Mouse (Mus musculus) MN1 (cell line): ENCODE results near the gene Tmem30c.
"Not testable (repeated sequence)": the region's sequence is repeated elsewhere in the genome, so short reads cannot be mapped to it uniquely, and the experiment has no call there.

Experiments
- DNase-seq: peaks from one replicate; pipeline ENCODE4 v3.0.0-alpha.2; 2016; ENCODE audit warnings: low spot score

Gene Tmem30c

GRCm38 (mm10) chr16:57231937-57232310 lies 60.7 kb downstream of the Tmem30c start:
- not testable (repeated sequence) for DNase-seq

- peak; percentile 96 for DNase-seq
Measured at GRCm38 (mm10) chr16:57231089-57231936, 61.4 kb downstream of the Tmem30c start, which contains the start of gene Tbc1d23. TSS of gene Tbc1d23 (minus strand) at chr16:57231504.

GRCm38 (mm10) chr16:57226444-57226843 lies 66.2 kb downstream of the Tmem30c start:
- no peak for DNase-seq

GRCm38 (mm10) chr16:57220361-57220760 lies 72.3 kb downstream of the Tmem30c start:
- DNase-seq = no peak
